Mouse (Mus musculus) heart, embryonic 16.5 days (tissue): Measurements from ENCODE around the gene Ccdc3. TPM values are rescaled to one million over a fixed set of nuclear protein-coding genes. Genes with fewer than 3 reads are reported as not detected.

Experiments used
- ATAC-seq: fragments of 200-750 bp; cut with Nextera tagmentation; replicated peaks from 2 replicates; pipeline ENCODE4 v1.8.0; 2017; ENCODE audit warnings: moderate number of reproducible peaks; ENCODE audit not compliant: insufficient read depth, low FRiP score; ENCODE audit errors: extremely low read depth
- H3K27ac ChIP-seq: fragments of 300-500 bp; sonication (generic); 2 replicates; pipeline ENCODE4 v1.5.1; 2014; ENCODE audit warnings: mild to moderate bottlenecking, low read length, control low read depth, moderate library complexity
- H3K27me3 ChIP-seq: fragments of 300-500 bp; sonication (generic); 2 replicates; pipeline ENCODE4 v1.6.1; 2014; ENCODE audit warnings: low read length, mixed read lengths; ENCODE audit not compliant: control insufficient read depth, insufficient read depth
- H3K36me3 ChIP-seq: fragments of 300-500 bp; sonication (generic); 2 replicates; pipeline ENCODE4 v1.6.1; 2014; ENCODE audit not compliant: control insufficient read depth, insufficient read depth
- H3K4me1 ChIP-seq: fragments of 300-500 bp; sonication (generic); 2 replicates; pipeline ENCODE4 v1.6.1; 2014; ENCODE audit warnings: low read length, mixed read lengths; ENCODE audit not compliant: control insufficient read depth, insufficient read depth
- H3K4me2 ChIP-seq: fragments of 300-500 bp; sonication (generic); 2 replicates; pipeline ENCODE4 v1.6.1; 2014; ENCODE audit warnings: low read depth, mild to moderate bottlenecking, control low read depth, low read length
- H3K4me3 ChIP-seq: fragments of 300-500 bp; sonication (generic); 2 replicates; pipeline ENCODE4 v1.5.1; 2014; ENCODE audit warnings: mild to moderate bottlenecking, control low read depth, low read length
- H3K9ac ChIP-seq: fragments of 300-500 bp; sonication (generic); 2 replicates; pipeline ENCODE4 v1.6.1; 2014; ENCODE audit warnings: low read length, control low read depth
- H3K9me3 ChIP-seq: fragments of 300-500 bp; sonication (generic); replicated peaks from 2 replicates; pipeline ENCODE4 v1.6.1; 2016; ENCODE audit warnings: low read length; ENCODE audit not compliant: control insufficient read depth
- WGBS: fragments of 180-500 bp; shearing (Covaris S2); extraction: QIAGEN DNeasy Blood & Tissue Kit; methylation state at CpG from one replicate; pipeline ENCODE4 v1.1.7; 2014; 5-methylcytosine and 5-hydroxymethylcytosine counted together
- polyA plus RNA-seq: library from polyadenylated mRNA; unstranded; fragments of >200 nt; fragmentation: Nextera tagmentation; extraction: Ambion mirVana; gene quantifications from 2 replicates; pipeline ENCODE4 v1.2.1, GENCODE M21; 2015

Ccdc3 gene
- polyA plus RNA-seq, 1 experiment from 2014 or later: 8.8 TPM

- H3K36me3 ChIP-seq: no peaks in the 10 kb centered on the region
- H3K4me1 ChIP-seq: no peaks in the 10 kb centered on the region
- WGBS: 37% methylated on average over 12 of the region's 12 CpGs
- no peak overlapping the region for H3K4me3 ChIP-seq
- H3K27me3 ChIP-seq: no peaks in the 10 kb centered on the region
- no peaks in the 10 kb centered on the region for H3K9me3 ChIP-seq
- no peak for ATAC-seq
- no peak overlapping the region for H3K9ac ChIP-seq
- H3K4me2 ChIP-seq: peak overlapping the region; percentile 22
- H3K27ac ChIP-seq: no peak overlapping the region
Observed at GRCm38 (mm10) chr2:5249969-5250368, 112.4 kb downstream of the Ccdc3 start.

- WGBS: 82% methylated on average over 3 of the region's 3 CpGs
- no peak overlapping the region for H3K27ac ChIP-seq
- no peaks in the 10 kb centered on the region for H3K27me3 ChIP-seq
- H3K4me3 ChIP-seq: no peak overlapping the region
- H3K36me3 ChIP-seq: no peaks in the 10 kb centered on the region
- no peak overlapping the region for H3K4me2 ChIP-seq
- no peaks in the 10 kb centered on the region for H3K4me1 ChIP-seq
- H3K9ac ChIP-seq: no peak overlapping the region
- ATAC-seq: no peak
- no peaks in the 10 kb centered on the region; the same call in 1 of the 2 replicates for H3K9me3 ChIP-seq
Observed at GRCm38 (mm10) chr2:5258250-5258649, 120.7 kb downstream of the Ccdc3 start.

- H3K9me3 ChIP-seq: no peaks in the 10 kb centered on the region; the same call in 1 of the 2 replicates
- H3K36me3 ChIP-seq: no peaks in the 10 kb centered on the region
- no peak for ATAC-seq
- no peaks in the 10 kb centered on the region for H3K27me3 ChIP-seq
- no peak overlapping the region for H3K4me2 ChIP-seq
- H3K4me1 ChIP-seq: no peaks in the 10 kb centered on the region
- H3K4me3 ChIP-seq: no peak overlapping the region
- no peak overlapping the region for H3K9ac ChIP-seq
- no peak overlapping the region for H3K27ac ChIP-seq
- 96% methylated on average over 2 of the region's 2 CpGs for WGBS
Observed at GRCm38 (mm10) chr2:5262279-5262678, 124.7 kb downstream of the Ccdc3 start.

- no peak for ATAC-seq
- H3K4me3 ChIP-seq: no peak overlapping the region
- no peaks in the 10 kb centered on the region for H3K27me3 ChIP-seq
- peaks cover 5% of the 10 kb centered on the region; the same call in 1 of the 2 replicates for H3K9me3 ChIP-seq
- 75% methylated on average over 2 of the region's 2 CpGs for WGBS
- H3K27ac ChIP-seq: no peak overlapping the region
- no peak overlapping the region for H3K4me2 ChIP-seq
- no peaks in the 10 kb centered on the region for H3K4me1 ChIP-seq
- no peak overlapping the region for H3K9ac ChIP-seq
- no peaks in the 10 kb centered on the region for H3K36me3 ChIP-seq
Observed at GRCm38 (mm10) chr2:5267980-5268379, 130.4 kb downstream of the Ccdc3 start.

Other genes starting within 250 kb of the Ccdc3 start
- gene Phyh, start 218.8 kb upstream of the Ccdc3 start, polyA plus RNA-seq: 227 and 242 TPM in 2 replicates
- gene Ucma, start 161.7 kb upstream of the Ccdc3 start, polyA plus RNA-seq: 0.29 and 0.49 TPM in 2 replicates
- 15.6 and 17.4 TPM in 2 replicates for gene Mcm10, start 125.0 kb upstream of the Ccdc3 start, polyA plus RNA-seq
- gene Optn, start 73.7 kb upstream of the Ccdc3 start, polyA plus RNA-seq: 17.9 TPM in 2 replicates